Mouse (Mus musculus) neutrophil, adult 5-6 weeks (primary cell): ENCODE results near the gene 1700037H04Rik. TPM values are rescaled to one million over a fixed set of nuclear protein-coding genes. Genes with fewer than 3 reads are reported as not detected.

Experiments
- ATAC-seq: fragments of 151-379, 151-347 bp; 2 replicates; pipeline ENCODE4 v1.8.0; 2017; ENCODE audit warnings: mild to moderate bottlenecking, moderate TSS enrichment; ENCODE audit not compliant: insufficient number of reproducible peaks, poor library complexity, low FRiP score, severe bottlenecking; ENCODE audit errors: extremely low read depth
- total RNA-seq: library from RNA; stranded (forward); fragments of 200-1000 nt; gene quantifications from 2 replicates; pipeline ENCODE4 v1.2.3, GENCODE M21; 2017

The 1700037H04Rik gene
- 10.1 and 11.3 TPM in 2 replicates for total RNA-seq

DNA sequence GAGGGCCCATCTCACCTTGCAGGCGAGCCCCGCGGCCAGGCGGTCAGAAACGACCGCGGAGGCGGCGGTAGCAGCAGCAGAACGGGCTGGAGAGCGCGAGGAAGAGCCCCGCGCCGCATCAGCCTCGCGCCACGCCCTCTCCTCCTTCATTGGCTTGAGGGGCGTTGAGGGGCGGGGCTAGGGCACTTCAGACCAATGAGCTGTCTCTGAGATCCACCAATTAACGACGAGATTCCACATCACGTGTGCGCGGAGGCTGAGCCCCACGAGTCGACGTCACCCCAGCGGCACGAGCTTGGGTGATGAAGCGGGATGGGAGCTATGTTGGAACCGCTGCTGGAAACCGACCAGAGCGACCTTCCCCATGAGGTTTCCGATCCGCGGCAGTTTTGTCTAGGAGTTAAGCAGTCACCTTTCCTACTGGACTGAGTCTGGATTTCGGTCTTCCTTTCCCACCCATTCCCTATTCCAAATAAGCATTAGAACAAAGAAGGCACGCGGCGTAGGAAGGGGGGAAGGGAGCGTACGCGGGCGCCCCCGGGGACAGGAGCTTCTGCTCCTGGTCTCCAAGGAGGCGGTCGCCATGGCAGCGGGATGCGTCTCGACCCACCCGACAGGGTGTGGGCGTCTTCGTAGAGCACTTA, at the start of gene 1700037H04Rik:
1700037H04Rik (minus strand) TSS at position 144 of the 644 bp plus-strand sequence.
- ATAC-seq, result peak; percentile 98

DNA sequence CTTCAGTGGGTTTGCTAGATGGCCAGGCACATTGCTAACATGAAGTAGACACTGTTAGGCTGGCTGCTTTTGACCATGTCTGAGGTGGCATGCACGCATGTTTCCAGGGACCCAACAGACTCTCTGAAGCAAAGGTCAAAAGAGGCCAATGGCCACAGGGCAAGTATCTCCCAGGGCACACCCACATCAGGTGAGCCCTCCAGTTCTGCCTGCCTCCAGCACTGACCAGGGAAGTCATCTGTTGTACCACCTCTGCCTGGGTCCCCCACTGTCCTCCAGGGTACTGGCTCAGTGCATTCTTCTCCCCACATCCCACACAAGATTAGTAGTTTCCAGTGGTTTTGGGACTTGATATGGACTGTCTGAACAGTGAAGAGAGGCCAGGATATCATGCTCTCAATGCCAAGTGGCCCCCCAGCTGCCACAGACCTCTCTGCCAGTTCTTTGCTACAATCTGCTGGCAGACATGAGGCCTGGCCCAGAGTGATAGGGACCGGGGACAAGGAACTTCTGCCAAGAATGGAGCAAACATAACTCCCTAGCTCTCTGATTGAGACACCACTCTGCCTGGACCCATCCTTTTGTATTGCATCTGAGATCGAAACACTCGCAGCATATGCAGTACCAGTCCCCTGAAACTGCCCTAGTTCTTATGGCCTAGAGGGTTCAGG, 49.4 kb upstream of the 1700037H04Rik start:
- ATAC-seq, result no peak

DNA sequence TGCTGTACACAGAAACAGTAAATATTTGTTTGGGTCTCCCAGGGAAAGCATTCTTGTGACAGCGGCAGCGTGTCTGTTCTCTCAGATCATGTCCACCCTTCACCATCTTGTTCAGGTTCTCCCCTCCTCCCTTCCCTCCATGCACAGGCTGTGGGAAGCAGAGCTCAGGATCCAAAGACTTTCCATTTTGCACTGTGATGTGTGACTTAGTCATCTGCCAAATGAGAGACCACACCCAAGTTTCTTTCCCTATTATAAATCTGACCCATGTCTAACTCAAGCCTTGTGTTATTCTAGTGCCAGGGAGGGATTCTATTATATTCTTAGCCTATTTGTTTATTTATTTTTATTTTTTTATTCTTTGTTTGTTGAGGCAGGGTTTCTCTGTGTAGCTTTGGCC, 48.5 kb upstream of the 1700037H04Rik start:
- ATAC-seq, result no peak

DNA sequence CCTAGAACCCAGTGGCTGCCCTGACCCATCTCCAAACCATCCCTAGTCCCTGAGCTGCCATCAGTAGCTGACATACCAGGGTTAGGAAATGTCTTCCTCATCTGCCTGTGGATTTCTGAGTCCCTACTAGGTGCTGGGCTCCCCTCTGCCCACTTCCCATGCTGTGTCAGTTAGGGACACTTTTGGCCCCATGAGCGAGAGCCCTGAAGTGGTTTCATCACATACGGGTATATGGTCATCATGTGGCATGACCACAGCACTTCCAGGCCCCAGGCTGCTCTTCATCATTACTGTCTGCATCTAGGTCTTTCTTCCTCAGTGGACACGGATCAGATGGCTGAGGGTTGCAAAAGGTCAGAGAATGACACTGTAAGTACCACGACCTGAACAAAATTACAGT, 46.9 kb upstream of the 1700037H04Rik start, which contains the start of gene Ap5s1:
Ap5s1 (plus strand) TSS at position 301 of the 400 bp plus-strand sequence.
- no peak for ATAC-seq

DNA sequence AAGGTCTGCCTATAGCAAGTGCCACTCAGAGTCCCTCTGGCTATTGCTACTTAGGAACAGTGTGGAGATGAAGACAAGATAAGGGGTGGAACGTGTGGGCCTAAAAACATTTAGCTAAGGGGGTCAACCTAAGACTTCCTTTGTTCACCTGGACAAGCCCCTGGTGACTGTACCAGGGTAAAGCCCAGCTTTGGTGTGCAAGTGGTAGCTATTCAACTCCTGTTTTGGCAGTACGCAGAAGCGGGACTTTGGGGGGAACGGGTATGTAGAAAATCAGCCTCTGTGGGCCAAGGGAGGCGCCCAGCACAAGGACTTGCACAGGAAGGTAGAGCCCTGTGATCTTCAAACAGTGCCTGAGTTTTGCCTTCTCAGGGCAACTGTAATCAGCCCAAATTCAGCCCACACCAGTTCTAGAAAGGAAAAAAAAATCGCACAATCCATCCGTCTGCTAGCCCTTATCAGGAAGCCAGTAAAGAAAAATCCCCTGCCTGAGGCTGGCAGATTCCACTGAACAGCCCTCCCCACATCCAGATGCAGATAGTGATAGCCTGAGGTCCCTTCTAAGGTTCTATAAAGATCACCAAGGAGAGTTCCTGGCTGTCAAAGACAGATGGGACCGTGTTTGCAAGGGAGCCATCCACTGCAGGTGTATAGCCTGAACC, 45.8 kb upstream of the 1700037H04Rik start:
- no peak for ATAC-seq

DNA sequence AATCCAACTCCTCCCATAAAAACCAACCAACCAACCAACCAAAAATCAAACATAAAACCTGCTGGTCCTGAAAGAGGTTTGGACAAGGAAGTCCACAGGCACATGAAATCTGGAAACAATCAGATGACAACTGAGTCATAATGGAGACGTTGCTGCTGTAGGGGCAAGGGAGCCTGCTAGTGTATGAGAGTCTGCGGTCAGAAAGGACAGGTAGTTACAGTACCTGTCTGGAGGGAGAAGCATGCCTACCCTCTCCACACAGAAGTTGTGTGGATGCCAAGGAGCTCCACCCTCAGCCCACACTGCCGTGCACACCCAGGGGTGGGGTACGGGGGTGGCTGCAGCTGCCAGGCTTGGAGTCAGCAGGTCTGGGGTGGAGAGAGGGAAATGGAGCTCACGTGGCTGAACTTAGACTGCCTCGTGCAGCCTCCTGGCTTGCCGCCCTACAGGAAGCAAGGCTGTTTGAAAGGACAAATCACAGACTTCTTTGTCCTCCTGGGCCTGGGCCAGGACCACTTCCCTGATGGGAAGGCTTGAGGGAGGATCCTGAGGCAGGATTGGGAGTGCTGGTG, 44.6 kb upstream of the 1700037H04Rik start:
- no peak for ATAC-seq

DNA sequence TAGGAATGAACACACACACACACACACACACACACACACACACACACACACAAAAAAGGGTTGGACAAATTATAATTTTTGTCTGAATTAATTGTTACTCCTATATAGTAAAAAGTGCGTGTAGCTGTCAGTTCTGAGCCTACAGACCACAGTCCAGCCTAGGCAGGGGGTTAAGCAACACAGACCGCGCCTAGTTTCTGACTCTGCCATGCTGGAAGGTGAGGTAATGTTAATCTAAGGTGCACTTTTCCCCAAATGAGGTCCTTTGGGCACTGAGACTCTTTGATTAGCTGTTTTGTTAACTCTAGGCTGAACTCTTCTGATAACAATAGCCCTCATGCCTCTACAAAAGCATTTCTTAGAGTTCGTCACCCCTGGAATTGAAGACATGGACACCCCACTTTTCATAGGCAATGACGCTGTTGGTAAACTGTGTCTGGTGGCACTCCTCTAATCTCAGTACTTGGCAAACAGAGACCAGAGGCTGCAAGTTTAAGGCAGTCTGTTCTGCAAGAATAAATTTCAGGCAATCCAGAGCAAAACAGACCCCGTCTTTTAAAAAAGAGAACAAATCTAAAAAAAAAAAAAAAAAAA, 44.0 kb upstream of the 1700037H04Rik start:
- ATAC-seq, result no peak

DNA sequence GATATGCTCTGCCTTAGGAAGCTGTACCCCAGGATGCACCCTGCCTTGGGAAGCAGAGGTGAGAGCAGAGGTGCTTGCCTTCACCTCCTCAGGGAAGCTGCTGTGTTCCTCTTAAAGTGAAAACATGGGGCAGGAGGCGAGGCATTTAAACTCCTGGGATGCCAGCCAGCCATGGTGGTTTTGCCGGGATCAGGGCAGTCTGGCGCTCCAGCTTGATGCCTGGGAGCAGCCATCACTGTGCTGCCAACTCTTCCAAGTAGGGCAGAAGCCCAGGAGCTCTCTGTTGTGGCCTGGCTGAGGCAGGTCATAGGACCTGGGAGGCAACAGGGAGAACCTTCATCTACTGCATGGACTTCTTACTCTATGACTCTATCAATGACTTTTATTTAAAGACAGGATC, 41.4 kb upstream of the 1700037H04Rik start:
- ATAC-seq, result no peak

DNA sequence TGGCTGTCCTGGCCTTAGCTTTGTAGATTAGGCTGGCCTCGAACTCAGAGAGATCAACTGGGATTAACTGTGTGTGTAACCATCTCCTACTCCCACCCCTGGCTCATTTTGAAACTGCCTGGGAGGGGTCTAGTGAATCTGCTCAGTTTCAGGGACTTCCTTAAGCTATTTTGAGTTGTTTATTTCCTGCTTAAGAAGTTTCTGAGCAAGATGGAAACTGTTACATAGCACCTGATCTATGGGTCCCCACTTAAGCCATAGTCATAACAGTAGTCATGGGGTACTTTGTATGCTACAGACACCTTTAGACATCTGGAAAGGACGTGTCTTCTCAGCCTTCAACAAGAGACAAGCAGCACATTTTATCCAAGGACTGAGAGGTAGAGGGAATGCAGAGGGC, 40.8 kb upstream of the 1700037H04Rik start:
- no peak for ATAC-seq

DNA sequence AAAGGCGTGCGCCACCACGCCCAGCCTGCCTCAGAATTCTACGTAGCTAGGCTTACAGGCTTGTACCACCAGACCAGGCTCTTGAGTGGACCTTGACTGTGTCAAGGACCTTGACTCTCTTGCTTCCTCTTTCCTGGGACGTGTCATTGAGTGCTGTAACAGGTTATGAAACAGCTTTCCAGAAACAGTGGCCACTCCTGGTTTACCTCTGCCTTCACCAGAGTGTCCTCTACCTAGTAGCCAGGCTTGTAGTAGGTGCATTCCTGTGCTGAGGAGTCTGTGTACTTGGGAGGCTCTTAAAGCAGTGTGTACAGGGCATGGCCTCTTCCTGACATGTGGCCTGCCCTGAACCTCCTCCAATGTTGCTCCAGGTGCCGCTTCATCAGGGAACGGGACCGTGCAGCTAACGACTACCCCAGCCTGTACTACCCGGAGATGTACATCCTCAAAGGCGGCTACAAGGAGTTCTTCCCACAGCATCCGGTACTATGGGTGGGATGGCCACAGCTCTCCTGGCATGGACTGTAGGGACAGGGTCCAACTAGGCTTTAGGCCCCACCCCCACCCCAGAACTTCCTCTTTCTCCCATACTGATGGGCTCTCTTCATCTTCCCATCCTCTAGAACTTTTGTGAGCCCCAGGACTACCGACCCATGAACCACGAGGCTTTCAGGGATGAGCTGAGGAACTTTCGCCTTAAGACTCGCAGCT, 36.9 kb upstream of the 1700037H04Rik start:
- peak; percentile 84 for ATAC-seq

DNA sequence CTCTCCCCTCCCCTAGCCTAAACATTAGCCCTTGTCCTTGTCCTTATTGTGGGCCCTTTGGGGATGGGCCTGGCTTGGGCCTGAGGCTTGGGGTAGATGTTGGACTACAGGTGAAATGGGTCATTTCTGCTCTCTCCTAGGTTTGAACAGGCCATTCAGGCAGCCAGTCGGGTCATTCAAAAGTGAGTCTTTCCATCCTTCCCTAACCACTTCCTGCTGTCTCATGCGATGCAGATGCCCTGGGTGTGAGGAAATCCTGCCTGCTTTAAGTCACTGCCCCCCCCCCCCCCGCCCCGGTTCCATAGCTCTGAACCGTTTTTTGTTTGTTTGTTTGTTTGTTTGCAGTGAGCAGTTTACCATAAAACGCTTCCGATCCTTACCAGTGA, 31.1 kb upstream of the 1700037H04Rik start:
- ATAC-seq, result 0 out of 2 replicates have a peak, but pooled peaks have one; percentile 17

DNA sequence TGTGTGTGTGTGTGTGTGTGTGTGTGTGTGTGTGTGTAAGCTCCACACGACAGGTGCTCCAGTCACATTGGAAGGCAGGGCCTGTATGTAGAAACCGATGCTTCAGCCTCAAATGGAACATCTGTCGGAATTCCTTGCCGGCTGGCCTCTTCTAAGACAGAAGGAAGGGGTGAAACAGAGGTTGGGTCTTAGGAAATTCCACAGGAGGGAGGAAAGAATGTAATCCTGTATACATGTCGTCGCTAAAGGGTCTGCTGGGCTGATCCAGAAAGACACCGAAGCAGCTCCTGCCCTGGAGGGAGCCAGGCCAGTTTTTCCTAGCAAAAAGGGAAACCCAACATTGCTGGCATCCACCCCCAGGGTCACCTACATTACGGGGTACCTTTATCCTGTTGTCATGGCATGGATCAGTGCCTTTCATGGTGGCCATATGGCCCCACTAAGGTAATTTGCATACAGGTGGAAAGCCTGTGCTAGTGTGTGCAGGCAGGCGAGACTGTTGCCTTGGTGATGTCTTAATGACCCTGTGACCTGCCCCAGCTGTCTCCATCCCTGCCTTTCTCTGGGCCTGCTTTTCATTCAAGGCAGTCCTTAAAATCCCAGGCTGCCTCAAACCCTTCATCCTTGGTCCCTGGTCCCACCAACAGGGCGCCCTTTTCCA, 30.6 kb upstream of the 1700037H04Rik start:
- peak; percentile 67 for ATAC-seq

DNA sequence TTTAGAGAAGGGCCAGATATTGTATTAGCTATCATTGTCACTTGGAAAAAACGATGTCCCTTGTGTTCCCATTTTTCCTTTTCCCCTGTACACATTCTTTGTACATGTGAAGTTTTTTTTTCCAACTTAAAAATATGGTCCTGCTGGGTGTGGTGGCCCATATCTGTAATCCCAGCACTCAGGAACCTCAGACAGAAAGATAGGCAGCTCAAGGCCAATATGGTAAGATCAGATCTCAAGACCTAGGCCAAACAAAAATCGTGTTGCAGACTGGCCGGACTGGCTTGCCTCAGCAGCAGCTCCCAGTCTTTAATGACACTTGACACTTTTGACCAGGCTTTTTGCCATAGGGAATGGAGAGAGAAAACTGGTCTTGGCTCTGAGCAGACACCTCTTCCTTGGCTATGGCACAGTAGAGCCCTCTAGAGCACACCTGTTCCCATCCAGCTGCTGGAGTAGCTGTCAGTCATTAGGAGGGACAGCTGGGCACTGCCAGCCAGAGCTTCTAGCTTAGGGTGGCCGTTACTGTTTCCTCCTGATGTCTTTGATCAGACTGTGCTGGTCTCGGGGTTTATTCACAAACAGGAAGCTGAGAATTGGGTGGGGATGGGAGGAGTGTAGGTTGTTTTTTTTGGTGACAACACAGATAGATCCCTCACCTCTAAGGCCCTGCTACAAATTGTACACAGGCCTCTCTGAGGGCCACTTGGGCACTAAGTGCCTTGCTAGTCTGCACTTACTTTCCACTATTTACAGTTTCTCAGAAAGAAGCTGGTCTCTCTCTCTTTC, 29.8 kb upstream of the 1700037H04Rik start:
- ATAC-seq, result peak; percentile 30; the same call in 1 of the 2 replicates

DNA sequence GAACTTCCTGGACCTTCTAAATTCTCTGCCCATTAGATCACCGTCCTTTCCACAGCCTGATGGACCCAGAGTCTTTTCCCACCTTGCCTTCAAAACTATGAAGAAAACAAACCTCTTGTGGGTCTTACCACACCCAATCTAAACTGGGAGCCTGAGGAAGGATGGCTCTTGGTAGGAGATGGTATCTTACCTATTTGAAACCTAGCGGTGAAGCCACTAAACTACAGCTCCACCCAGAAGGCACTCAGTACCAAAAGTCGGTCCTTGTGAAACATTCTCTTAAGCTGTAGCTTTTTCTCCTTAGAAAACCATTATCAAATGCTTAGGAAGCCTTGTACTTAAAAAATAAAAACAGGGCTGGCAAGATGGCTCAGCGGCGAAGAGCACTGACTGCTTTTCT, 28.4 kb upstream of the 1700037H04Rik start:
- no peak for ATAC-seq

DNA sequence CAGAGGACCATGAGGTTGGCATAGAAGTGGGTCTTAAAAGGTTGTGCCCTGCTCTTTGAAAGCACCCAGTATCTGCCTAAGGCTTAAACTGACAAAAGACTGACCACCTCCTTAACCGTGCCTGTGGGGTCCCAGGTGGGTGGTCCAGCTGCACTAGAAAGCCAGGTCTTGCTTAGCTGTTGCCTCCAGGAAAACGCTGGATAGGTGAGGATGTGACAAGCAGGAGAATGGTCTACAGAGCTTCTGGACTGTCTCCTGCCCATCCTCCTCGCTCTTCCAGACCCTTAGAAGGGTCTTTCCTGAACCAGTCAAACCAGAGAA, 27.7 kb upstream of the 1700037H04Rik start:
- no peak for ATAC-seq

DNA sequence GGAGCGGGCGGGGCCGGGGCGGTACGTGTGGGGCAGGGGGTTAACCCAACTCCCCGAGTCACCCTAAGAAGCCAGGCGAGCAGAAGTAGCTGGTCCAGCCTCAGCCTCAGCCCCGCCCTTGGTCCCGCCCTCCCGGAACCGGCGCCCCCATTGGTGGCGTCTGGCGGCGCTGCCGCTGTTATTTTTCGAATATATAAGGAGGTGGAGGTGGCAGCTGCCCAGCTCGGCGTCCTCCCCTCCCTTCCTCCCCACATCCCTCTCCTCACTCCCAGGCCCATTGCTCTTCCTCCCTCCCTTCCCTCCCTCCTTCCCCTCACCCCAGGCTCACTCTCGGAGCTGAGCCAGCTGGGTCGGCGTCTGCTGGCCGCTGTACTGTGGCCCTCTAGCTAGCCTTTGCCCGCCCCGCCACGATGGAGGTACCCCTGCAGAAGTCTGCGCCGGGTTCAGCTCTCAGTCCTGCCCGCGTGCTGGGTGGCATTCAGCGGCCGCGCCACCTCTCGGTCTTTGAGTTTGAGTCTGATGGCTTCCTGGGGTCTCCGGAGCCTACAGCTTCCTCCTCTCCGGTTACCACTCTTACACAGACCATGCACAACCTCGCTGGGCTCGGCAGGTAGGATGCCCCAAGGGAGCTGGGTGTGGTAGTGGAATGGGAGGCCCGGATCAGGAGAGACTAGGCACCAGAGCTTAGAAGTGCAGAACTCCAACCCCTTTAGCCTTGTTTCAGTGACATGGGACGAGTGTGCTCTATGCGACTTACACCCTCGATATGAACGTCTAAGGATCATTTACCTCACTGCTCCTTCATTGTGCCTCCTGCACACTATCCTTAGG, 27.1 kb upstream of the 1700037H04Rik start, which contains the start of the genes Cdc25b and Spef1:
Cdc25b (plus strand) TSS at position 179 of the 831 bp plus-strand sequence.
Spef1 (minus strand) TSS at position 512 of the 831 bp plus-strand sequence.
- ATAC-seq, result peak; percentile 69

DNA sequence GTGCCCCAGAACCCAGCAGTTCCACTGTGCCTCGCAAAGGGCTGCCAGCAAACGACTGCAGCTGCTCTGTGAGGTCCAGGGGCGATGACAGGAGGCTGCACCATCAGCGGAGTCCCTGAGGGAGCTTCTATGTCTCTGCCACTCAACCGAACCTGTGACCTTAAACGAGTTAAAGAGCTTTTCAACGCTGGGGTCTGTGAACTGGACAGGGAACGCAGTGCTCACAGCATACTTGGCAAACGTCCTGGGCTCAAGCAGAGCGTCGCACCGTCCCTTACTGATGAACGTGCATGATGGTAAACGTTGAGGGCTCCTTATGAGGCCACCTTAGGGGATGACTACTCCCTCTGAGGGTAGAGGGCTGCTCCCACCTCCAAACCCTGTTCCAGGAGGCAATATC, 26.5 kb upstream of the 1700037H04Rik start:
- no peak for ATAC-seq
